Mouse (Mus musculus) spleen, adult 2 months (tissue): Measurements from ENCODE around the gene 2810408A11Rik.

Source experiments
- CTCF ChIP-seq: fragments of 200-500 bp; IDR thresholded peaks from 2 replicates; pipeline ENCODE4 v1.5.1; 2011; ENCODE audit warnings: mild to moderate bottlenecking, inconsistent platforms; ENCODE audit not compliant: insufficient read depth, insufficient read length, insufficient replicate concordance; ENCODE audit errors: extremely low read depth
- POLR2A ChIP-seq: fragments of 200-500 bp; IDR thresholded peaks from 2 replicates; pipeline ENCODE4 v1.6.1; 2011; ENCODE audit warnings: low read depth, low read length, inconsistent platforms

- TF ChIP-seq POLR2A (no peak), CTCF (no peak)
Measured at GRCm38 (mm10) chr11:69864138-69864860, 36.5 kb downstream of the 2810408A11Rik start.
